Mouse (Mus musculus) midbrain, embryonic 14.5 days (tissue): Measurements from ENCODE around the gene Lgr6. TPM values are rescaled to one million over a fixed set of nuclear protein-coding genes. Genes with fewer than 3 reads are reported as not detected.

Source experiments
- ATAC-seq: fragments of 200-750 bp; cut with Nextera tagmentation; 2 replicates; pipeline ENCODE4 v1.8.0; 2017; ENCODE audit warnings: moderate number of reproducible peaks, moderate library complexity; ENCODE audit not compliant: low FRiP score, low TSS enrichment
- DNase-seq: peaks from one replicate; pipeline ENCODE4 v3.0.0-alpha.2; 2015
- H3K27ac ChIP-seq: fragments of 300-500 bp; sonication (generic); replicated peaks from 2 replicates; pipeline ENCODE4 v1.5.1; 2014; ENCODE audit warnings: mild to moderate bottlenecking, low read depth, low read length, moderate library complexity
- H3K27me3 ChIP-seq: fragments of 300-500 bp; sonication (generic); 2 replicates; pipeline ENCODE4 v1.6.1; 2014; ENCODE audit warnings: low read length, control low read depth, mixed read lengths; ENCODE audit not compliant: control insufficient read depth, insufficient read depth
- H3K36me3 ChIP-seq: fragments of 300-500 bp; sonication (generic); 2 replicates; pipeline ENCODE4 v1.6.1; 2014; ENCODE audit warnings: low read length, control low read depth; ENCODE audit not compliant: control insufficient read depth, insufficient read depth
- H3K4me1 ChIP-seq: fragments of 300-500 bp; sonication (generic); 2 replicates; pipeline ENCODE4 v1.6.1; 2014; ENCODE audit warnings: mild to moderate bottlenecking, antibody characterized with exemption, low read length, control low read depth; ENCODE audit not compliant: control insufficient read depth, insufficient read depth
- H3K4me2 ChIP-seq: fragments of 300-500 bp; sonication (generic); 2 replicates; pipeline ENCODE4 v1.6.1; 2014; ENCODE audit warnings: mild to moderate bottlenecking, low read length, moderate library complexity
- H3K4me3 ChIP-seq: fragments of 300-500 bp; sonication (generic); replicated peaks from 2 replicates; pipeline ENCODE4 v1.5.1; 2014; ENCODE audit warnings: low read depth, low read length
- H3K9ac ChIP-seq: fragments of 300-500 bp; sonication (generic); replicated peaks from 2 replicates; pipeline ENCODE4 v1.6.1; 2014; ENCODE audit warnings: mild to moderate bottlenecking, low read length, moderate library complexity
- H3K9me3 ChIP-seq: fragments of 300-500 bp; sonication (generic); 2 replicates; pipeline ENCODE4 v1.6.1; 2016; ENCODE audit warnings: low read length, control low read depth, mixed read lengths; ENCODE audit not compliant: control insufficient read depth
- WGBS: fragments of 180-500 bp; shearing (Covaris S2); extraction: QIAGEN DNeasy Blood & Tissue Kit; methylation state at CpG from one replicate; pipeline ENCODE4 v1.1.7; 2014; 5-methylcytosine and 5-hydroxymethylcytosine counted together
- polyA plus RNA-seq: library from polyadenylated mRNA; unstranded; fragments of >200 nt; fragmentation: Nextera tagmentation; extraction: Ambion mirVana; gene quantifications from 2 replicates; pipeline ENCODE4 v1.2.1, GENCODE M21; 2014

Gene Lgr6
- polyA plus RNA-seq, 1 experiment from 2014 or later: 0.87 TPM

DNA sequence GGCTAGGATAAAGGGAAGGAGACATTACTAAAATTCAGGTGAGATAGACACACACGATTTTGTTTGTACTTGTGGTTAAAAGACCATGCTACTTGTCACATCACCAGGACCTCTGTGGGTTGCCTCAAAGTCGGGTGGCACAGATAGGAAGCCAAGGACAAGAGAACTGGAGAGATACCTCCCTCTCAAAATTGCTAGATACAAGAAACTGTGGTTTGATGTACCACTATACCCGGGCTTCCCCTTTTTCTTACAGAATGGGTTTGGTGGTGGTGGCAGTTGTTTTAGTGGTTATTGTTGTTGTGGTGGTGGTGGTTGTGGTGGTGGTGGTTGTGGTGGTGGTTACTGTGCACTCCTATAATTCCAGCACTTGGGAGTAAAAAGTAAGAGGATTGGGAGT, 22.8 kb downstream of the Lgr6 start:
- no peaks in the 10 kb centered on the region for H3K36me3 ChIP-seq
- H3K9ac ChIP-seq: no peak overlapping the region
- H3K27ac ChIP-seq: no peak overlapping the region
- no peak for ATAC-seq
- 0 out of 2 replicates have a peak, but pooled peaks cover 3% of the 10 kb centered on the region for H3K4me1 ChIP-seq
- WGBS: 83% methylated on average over 3 of the region's 3 CpGs
- H3K9me3 ChIP-seq: no peaks in the 10 kb centered on the region
- no peak for DNase-seq
- H3K27me3 ChIP-seq: peaks cover 16% of the 10 kb centered on the region; the same call in 1 of the 2 replicates
- no peak overlapping the region for H3K4me3 ChIP-seq
- H3K4me2 ChIP-seq: no peak overlapping the region

DNA sequence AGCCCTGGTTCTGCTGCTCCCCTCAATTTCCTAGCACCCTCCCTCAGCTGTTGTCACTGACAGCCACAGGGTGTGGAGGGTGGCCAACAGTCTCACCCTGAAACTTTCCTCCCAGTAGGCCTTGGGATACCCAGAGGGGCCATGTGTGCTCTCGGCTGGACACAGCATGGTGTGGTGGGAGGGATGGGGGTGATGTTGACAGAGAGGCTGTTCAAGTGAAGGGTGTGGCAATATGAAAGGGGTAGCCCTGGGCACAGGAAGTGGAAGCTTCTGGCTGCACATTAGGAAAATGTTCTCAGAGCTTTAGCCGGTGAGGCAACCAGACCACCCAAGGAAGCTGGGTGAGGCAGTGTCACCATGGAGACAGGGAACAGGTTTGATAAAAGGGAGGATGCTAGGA, 26.1 kb downstream of the Lgr6 start:
- Histone ChIP-seq H3K9me3 (no peaks in the 10 kb centered on the region), H3K9ac (no peak overlapping the region), H3K4me3 (no peak overlapping the region), H3K27me3 (no peaks in the 10 kb centered on the region), H3K27ac (no peak overlapping the region), H3K4me1 (0 out of 2 replicates have a peak, but pooled peaks cover 3% of the 10 kb centered on the region), H3K4me2 (no peak overlapping the region), H3K36me3 (no peaks in the 10 kb centered on the region)
- DNase-seq (no peak), ATAC-seq (no peak)
- 55% methylated on average over 2 of the region's 2 CpGs for WGBS

DNA sequence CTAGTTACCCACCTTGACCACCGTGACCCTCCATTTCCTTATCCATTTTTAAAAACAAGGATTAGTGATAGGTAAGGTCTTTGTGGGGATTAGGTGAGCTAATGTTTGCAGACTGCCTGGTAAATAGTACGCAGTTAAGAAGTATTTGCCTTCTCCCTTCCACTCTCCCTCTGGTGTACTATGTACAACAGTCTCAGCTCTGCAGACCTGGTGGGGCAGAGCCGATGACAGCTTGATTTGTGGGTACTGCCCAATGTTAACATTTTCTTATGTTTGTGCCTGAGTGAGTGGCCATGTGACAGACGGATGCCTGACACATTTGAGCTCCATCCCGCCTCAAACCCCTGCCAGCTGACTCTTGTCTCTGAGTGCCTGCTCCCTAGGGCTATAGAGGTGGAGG, 28.6 kb downstream of the Lgr6 start:
- H3K4me2 ChIP-seq: no peak overlapping the region
- H3K9me3 ChIP-seq: no peaks in the 10 kb centered on the region
- H3K27me3 ChIP-seq: no peaks in the 10 kb centered on the region
- DNase-seq (no peak), ATAC-seq (no peak)
- WGBS: 53% methylated on average over 5 of the region's 5 CpGs
- H3K4me1 ChIP-seq: 0 out of 2 replicates have a peak, but pooled peaks cover 3% of the 10 kb centered on the region
- H3K9ac ChIP-seq: no peak overlapping the region
- no peak overlapping the region for H3K27ac ChIP-seq
- H3K36me3 ChIP-seq: no peaks in the 10 kb centered on the region
- H3K4me3 ChIP-seq: no peak overlapping the region

DNA sequence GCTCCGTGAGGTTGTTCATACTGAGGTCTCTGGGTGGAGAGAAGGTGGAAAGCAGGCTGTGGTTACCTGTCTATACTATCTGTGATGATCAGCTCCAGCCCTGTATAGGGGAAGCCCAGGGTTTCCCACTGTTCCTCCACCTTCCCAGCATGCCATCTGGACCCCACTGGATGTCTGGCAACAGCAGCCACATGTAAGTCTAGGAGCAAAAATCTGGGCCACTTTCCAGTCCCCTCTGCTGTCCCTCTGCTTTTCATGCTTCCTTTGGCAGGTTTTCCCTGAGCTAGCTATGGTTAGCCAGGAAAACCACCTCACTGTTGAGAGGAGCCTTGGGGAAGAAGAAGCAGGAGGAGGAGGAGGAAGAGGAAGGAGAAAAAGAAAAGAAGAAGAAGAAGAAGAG, 29.8 kb downstream of the Lgr6 start:
- DNase-seq (no peak), ATAC-seq (no peak)
- Histone ChIP-seq H3K4me2 (no peak overlapping the region), H3K27ac (no peak overlapping the region), H3K36me3 (no peaks in the 10 kb centered on the region), H3K27me3 (no peaks in the 10 kb centered on the region), H3K4me1 (0 out of 2 replicates have a peak, but pooled peaks cover 3% of the 10 kb centered on the region), H3K9me3 (no peaks in the 10 kb centered on the region), H3K9ac (no peak overlapping the region), H3K4me3 (no peak overlapping the region)
- 88% methylated on average over 1 of the region's 1 CpGs for WGBS

DNA sequence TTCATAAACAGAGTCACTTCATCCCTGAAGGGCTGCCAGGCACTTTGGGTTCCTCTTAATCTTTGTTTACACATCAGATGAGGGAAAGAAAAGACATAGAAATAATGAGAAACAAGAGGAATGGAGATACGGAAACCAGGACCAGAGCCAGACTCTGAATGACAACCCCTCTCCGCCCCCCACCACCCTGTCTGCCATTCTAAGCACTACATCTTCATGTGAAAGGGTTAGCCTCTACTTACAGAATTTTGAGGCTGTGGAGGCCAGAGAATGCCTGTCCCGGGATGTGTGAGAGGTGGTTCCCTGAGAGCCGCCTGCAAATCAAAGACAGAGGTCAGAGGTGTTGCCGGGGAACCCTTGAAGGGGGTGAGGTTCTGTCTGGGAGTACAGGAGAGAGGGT, 32.4 kb downstream of the Lgr6 start:
- DNase-seq: no peak
- Histone ChIP-seq H3K9ac (no peak overlapping the region), H3K4me2 (no peak overlapping the region)

DNA sequence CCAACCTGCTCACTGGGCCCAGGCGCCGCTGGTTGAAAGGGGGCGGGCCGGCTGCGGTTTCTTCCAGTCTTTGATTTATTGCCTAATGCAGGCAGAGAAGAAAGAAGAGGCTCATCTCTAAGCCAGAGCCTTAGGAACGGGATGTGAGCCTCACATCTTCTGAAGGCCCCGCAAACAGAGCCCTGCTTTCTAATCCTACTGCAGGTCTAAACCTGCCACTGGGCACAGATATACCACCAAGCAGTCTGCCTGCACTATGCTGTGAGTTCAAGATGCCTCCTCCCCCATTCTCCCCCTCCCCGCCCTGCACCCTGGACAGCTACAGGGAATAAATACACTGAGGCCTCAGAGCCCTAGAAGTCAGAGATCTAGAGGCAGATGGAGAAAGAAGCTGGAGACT, 35.2 kb downstream of the Lgr6 start:
- Histone ChIP-seq H3K27ac (no peak overlapping the region), H3K4me1 (no peaks in the 10 kb centered on the region), H3K27me3 (no peaks in the 10 kb centered on the region), H3K9ac (no peak overlapping the region), H3K4me3 (no peak overlapping the region), H3K36me3 (no peaks in the 10 kb centered on the region), H3K9me3 (no peaks in the 10 kb centered on the region), H3K4me2 (no peak overlapping the region)
- DNase-seq (no peak), ATAC-seq (no peak)
- WGBS: 64% methylated on average over 8 of the region's 8 CpGs

More for the DNA sequence above, 32.4 kb downstream of the Lgr6 start:
- Histone ChIP-seq H3K4me1 (0 out of 2 replicates have a peak, but pooled peaks cover 2% of the 10 kb centered on the region), H3K27me3 (no peaks in the 10 kb centered on the region), H3K27ac (no peak overlapping the region), H3K4me3 (no peak overlapping the region), H3K36me3 (no peaks in the 10 kb centered on the region), H3K9me3 (no peaks in the 10 kb centered on the region)
- WGBS: 65% methylated on average over 5 of the region's 5 CpGs
- ATAC-seq: no peak

DNA sequence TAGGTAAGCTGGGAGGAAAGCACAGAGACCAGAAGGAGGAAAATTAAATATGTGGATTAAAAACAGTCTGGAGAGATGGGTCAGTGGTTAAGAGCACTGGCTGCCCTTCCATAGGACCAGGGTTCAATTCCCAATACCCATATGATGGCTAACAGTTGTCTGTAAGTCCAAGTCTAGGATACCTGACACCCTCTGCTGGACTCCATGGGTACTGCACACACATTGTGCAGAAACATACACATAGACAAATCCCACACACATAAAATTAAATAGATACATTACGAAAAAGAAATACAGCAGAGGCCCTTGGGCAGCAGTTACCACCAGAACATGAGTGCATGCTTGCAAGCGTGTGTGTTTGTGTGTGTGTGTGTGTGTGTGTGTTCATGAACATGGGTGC, 40.6 kb downstream of the Lgr6 start:
- 89% methylated on average over 2 of the region's 2 CpGs for WGBS
- H3K4me3 ChIP-seq: no peak overlapping the region
- no peak overlapping the region for H3K9ac ChIP-seq
- no peaks in the 10 kb centered on the region for H3K9me3 ChIP-seq
- DNase-seq: no peak
- H3K4me2 ChIP-seq: no peak overlapping the region
- H3K4me1 ChIP-seq: no peaks in the 10 kb centered on the region
- no peak for ATAC-seq
- H3K27me3 ChIP-seq: no peaks in the 10 kb centered on the region
- H3K36me3 ChIP-seq: no peaks in the 10 kb centered on the region
- no peak overlapping the region for H3K27ac ChIP-seq

DNA sequence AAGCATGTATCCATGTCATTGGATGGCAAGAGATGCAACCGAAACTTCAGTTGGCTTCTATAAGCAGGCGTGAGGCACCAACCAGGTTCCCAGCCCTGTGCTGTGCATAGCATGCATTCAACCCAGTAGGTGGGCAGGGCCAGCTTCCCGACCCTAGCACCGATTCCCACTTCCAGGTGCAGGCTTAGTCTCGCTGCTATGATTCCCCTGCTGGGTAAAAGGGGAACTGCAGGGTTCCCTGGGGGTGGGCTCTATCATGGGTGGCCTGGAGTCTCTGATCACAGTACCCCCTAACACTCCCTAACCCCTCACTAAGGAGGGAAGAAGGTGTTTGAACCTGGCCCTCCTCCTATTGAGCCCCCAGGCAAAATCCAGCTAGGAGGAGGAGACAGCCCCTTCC, 42.1 kb downstream of the Lgr6 start:
- no peak overlapping the region for H3K4me3 ChIP-seq
- no peaks in the 10 kb centered on the region for H3K36me3 ChIP-seq
- DNase-seq: no peak
- H3K27me3 ChIP-seq: no peaks in the 10 kb centered on the region
- H3K9me3 ChIP-seq: no peaks in the 10 kb centered on the region
- H3K9ac ChIP-seq: no peak overlapping the region
- no peak overlapping the region for H3K27ac ChIP-seq
- no peak overlapping the region for H3K4me2 ChIP-seq
- no peak for ATAC-seq
- no peaks in the 10 kb centered on the region for H3K4me1 ChIP-seq
- 75% methylated on average over 5 of the region's 5 CpGs for WGBS

DNA sequence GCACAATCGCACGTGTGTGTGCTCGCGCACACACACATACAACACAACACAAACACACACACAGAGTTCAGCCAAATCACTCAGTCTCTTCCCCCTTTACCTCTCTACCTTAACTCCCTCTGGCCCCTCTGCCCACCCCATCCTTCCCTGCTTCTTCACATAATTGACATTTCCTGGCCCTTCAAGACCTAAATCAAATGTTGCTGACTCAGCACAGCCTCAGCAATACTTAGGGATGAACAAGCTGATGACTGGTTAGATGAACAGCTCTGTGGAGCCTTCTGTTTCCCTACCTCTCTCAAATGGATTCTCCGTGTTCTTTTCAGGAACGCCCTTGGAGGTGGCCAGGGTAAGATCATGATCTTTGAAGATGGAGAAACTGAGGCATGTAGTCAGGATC, 43.8 kb downstream of the Lgr6 start:
- WGBS: 95% methylated on average over 6 of the region's 6 CpGs
- ATAC-seq: no peak

More for the DNA sequence above, 43.8 kb downstream of the Lgr6 start:
- no peaks in the 10 kb centered on the region for H3K36me3 ChIP-seq
- DNase-seq: no peak
- no peak overlapping the region for H3K9ac ChIP-seq
- no peak overlapping the region for H3K4me3 ChIP-seq
- no peak overlapping the region for H3K27ac ChIP-seq
- H3K27me3 ChIP-seq: no peaks in the 10 kb centered on the region
- H3K4me1 ChIP-seq: no peaks in the 10 kb centered on the region
- H3K4me2 ChIP-seq: no peak overlapping the region
- no peaks in the 10 kb centered on the region for H3K9me3 ChIP-seq
